Mouse (Mus musculus) liver, embryonic 14.5 days (tissue): ENCODE data around the gene Cysltr2. TPM values are rescaled to one million over a fixed set of nuclear protein-coding genes. Genes with fewer than 3 reads are reported as not detected.

Source experiments
- ATAC-seq: fragments of 200-750 bp; cut with Nextera tagmentation; 2 replicates; pipeline ENCODE4 v1.8.0; 2017; ENCODE audit warnings: moderate number of reproducible peaks, mild to moderate bottlenecking, moderate library complexity; ENCODE audit not compliant: insufficient read depth
- DNase-seq, 3 experiments: peaks; one replicate each; pipeline ENCODE4 v3.0.0-alpha.2; 2012 to 2013; ENCODE audit warnings: low read depth in 3 of 3, low spot score in 3 of 3
- H3K27ac ChIP-seq: fragments of 300-500 bp; sonication (generic); 2 replicates; pipeline ENCODE4 v1.5.1; 2014; ENCODE audit warnings: moderate library complexity, mild to moderate bottlenecking, control low read depth, inconsistent platforms
- H3K27me3 ChIP-seq: fragments of 300-500 bp; sonication (generic); 2 replicates; pipeline ENCODE4 v1.6.1; 2014; ENCODE audit warnings: mild to moderate bottlenecking, low read length, moderate library complexity; ENCODE audit not compliant: control insufficient read depth, insufficient read depth
- H3K36me3 ChIP-seq: fragments of 300-500 bp; sonication (generic); replicated peaks from 2 replicates; pipeline ENCODE4 v1.6.1; 2014; ENCODE audit warnings: low read depth; ENCODE audit not compliant: control insufficient read depth, insufficient read depth
- H3K4me1 ChIP-seq, 2 experiments: fragments of 200-500 bp in 1 of 2; fragments of 300-500 bp in 1 of 2; sonication (generic) in 1 of 2; replicated peaks; 2 replicates each; pipeline ENCODE4 v1.6.1; 2012 to 2014; ENCODE audit warnings: antibody characterized with exemption in 1 of 2, inconsistent platforms in 1 of 2, low read length in 1 of 2; ENCODE audit not compliant: control insufficient read depth in 2 of 2, insufficient read depth in 2 of 2
- H3K4me2 ChIP-seq: fragments of 300-500 bp; sonication (generic); 2 replicates; pipeline ENCODE4 v1.6.1; 2014; ENCODE audit warnings: low read depth, mild to moderate bottlenecking, control low read depth, moderate library complexity
- H3K4me3 ChIP-seq, 2 experiments: fragments of 200-500 bp in 1 of 2; fragments of 300-500 bp in 1 of 2; sonication (generic) in 1 of 2; 2 replicates each; pipeline ENCODE4 v1.5.1; 2012 to 2014; ENCODE audit warnings: low read depth in 2 of 2, low read length in 2 of 2, mild to moderate bottlenecking in 2 of 2, control low read depth in 1 of 2, inconsistent platforms in 1 of 2, moderate library complexity in 1 of 2; ENCODE audit not compliant: insufficient read depth in 1 of 2
- H3K9ac ChIP-seq: fragments of 300-500 bp; sonication (generic); replicated peaks from 2 replicates; pipeline ENCODE4 v1.6.1; 2014; ENCODE audit warnings: mild to moderate bottlenecking, control low read depth, moderate library complexity
- H3K9me3 ChIP-seq: fragments of 300-500 bp; sonication (generic); 2 replicates; pipeline ENCODE4 v1.6.1; 2016; ENCODE audit warnings: low read length, mixed read lengths; ENCODE audit not compliant: control insufficient read depth
- CTCF ChIP-seq: IDR thresholded peaks from 2 replicates; pipeline ENCODE4 v1.5.1; 2016; ENCODE audit warnings: antibody characterized with exemption, low read depth, control low read depth
- EP300 ChIP-seq: IDR thresholded peaks from 2 replicates; pipeline ENCODE4 v1.6.1; 2016; ENCODE audit warnings: antibody characterized with exemption, low read depth
- WGBS: fragments of 180-500 bp; shearing (Covaris S2); extraction: QIAGEN DNeasy Blood & Tissue Kit; methylation state at CpG from one replicate; pipeline ENCODE4 v1.1.7; 2014; ENCODE audit not compliant: insufficient replicate concordance; 5-methylcytosine and 5-hydroxymethylcytosine counted together
- polyA plus RNA-seq, 2 experiments: library from polyadenylated mRNA; depleted of rRNA in 1 of 2; stranded (reverse) in 1 of 2; unstranded in 1 of 2; fragments of >200 nt; fragmentation: Nextera tagmentation in 1 of 2; extraction: Ambion mirVana in 1 of 2; gene quantifications; 2 replicates each; pipeline versions ENCODE4 v1.2.1 to v1.2.3; 2012 to 2014

The Cysltr2 gene
- polyA plus RNA-seq, 2 experiments: 0.38 to 0.62 TPM

DNA sequence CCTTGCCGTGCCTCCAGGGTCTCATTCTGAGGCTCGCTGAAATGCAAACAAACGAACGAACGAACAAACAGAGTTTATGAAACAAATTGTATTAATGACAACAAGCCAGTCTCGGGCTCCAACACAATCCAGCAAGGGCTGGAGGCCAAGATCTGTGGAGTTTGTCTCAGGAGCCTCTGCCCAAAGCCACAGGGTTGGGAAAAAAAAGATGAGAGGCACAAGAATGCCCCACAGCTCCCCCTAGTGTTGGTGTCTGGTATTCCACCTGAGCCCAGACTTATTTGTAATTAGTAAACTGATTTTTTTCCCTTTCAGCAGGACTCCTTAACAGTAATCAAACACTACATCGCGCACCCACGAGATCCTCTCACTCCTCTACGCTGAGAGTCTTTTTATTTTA, 48.6 kb downstream of the Cysltr2 start:
- H3K36me3 ChIP-seq: no peaks in the 10 kb centered on the region
- TF ChIP-seq EP300 (no peak), CTCF (peak; percentile 81)
- no peaks in the 10 kb centered on the region for H3K27me3 ChIP-seq
- H3K9me3 ChIP-seq: no peaks in the 10 kb centered on the region
- DNase-seq: peak in 2 of 3 experiments; percentile 7 to 13
- no peaks in the 10 kb centered on the region for H3K4me1 ChIP-seq
- no peak overlapping the region for H3K4me2 ChIP-seq
- ATAC-seq: no peak
- H3K4me3 ChIP-seq: no peak overlapping the region
- no peak overlapping the region for H3K9ac ChIP-seq
- no peak overlapping the region for H3K27ac ChIP-seq
- 42% methylated on average over 10 of the region's 10 CpGs for WGBS

DNA sequence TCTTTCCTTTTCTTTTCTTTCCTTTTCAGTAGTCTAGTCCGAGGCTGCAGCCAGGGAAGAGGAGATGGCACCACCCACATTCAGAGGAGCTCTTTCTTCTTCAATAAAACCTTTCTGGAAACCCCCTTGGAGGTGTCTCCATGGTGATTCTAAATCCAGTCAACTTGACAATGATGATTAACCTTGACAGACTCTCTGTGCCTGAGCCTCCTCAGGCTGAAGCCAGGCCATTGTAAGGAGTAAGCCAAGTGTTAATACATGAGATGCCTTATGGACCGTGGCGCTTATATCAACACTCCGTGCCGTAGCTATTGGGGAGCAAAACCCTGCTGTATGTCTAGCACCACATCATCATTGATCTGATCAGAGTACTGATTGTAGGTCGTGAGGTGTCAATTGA, 50.8 kb downstream of the Cysltr2 start:
- no peak for DNase-seq
- Histone ChIP-seq H3K36me3 (no peaks in the 10 kb centered on the region), H3K4me1 (no peaks in the 10 kb centered on the region), H3K9ac (no peak overlapping the region), H3K9me3 (no peaks in the 10 kb centered on the region), H3K27me3 (no peaks in the 10 kb centered on the region), H3K27ac (no peak overlapping the region), H3K4me2 (no peak overlapping the region), H3K4me3 (no peak overlapping the region)
- TF ChIP-seq CTCF: no peak
- TF ChIP-seq EP300: no peak
- WGBS: 77% methylated on average over 6 of the region's 6 CpGs
- no peak for ATAC-seq

DNA sequence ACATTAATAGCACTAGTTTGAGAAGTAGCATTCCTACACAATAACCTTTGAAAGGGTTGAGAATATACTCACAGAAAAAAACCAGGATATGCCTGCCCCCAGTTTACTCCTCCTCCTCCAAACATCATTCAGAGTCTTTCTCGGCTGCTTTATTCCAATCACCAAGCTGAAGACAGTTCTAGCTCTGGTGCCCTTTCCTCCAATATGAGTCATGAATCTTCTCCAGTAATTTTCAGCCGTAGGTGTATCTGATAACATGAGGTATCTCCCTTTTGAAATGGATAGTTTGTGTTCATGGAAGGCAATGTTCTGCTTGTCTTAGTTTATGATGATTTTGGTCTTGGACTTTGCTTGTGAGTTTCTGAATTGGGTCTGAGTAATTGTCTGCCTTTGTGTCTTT, 62.9 kb downstream of the Cysltr2 start:
- H3K4me1 ChIP-seq: no peaks in the 10 kb centered on the region
- no peaks in the 10 kb centered on the region for H3K9me3 ChIP-seq
- no peak for DNase-seq
- 54% methylated on average over 2 of the region's 2 CpGs for WGBS
- H3K4me2 ChIP-seq: no peak overlapping the region
- no peak overlapping the region for H3K27ac ChIP-seq
- TF ChIP-seq EP300 (no peak), CTCF (no peak)
- no peaks in the 10 kb centered on the region for H3K36me3 ChIP-seq
- no peak overlapping the region for H3K9ac ChIP-seq
- H3K27me3 ChIP-seq: no peaks in the 10 kb centered on the region
- H3K4me3 ChIP-seq: no peak overlapping the region
- no peak for ATAC-seq

DNA sequence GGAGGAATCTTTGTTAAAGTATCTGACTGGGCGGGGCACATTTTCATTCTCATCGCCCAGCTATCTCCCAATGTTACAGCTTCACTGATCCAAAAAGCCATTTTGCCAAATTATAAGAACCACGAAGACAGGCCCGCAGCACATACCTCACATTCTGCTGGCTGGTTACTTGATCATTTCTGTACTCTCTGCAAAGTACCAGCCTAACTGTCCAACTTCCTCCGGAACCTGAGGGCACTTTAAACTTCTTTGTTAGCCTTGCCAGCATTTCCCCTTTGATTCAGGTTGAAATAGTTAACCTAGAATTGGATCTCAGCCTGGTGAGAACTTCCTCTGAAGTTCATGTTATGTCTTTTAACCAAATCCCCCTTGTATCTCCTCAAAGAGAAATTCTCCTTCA, 63.8 kb downstream of the Cysltr2 start:
- no peak overlapping the region for H3K27ac ChIP-seq
- ATAC-seq (no peak), DNase-seq (no peak)
- no peaks in the 10 kb centered on the region for H3K27me3 ChIP-seq
- no peak overlapping the region for H3K9ac ChIP-seq
- 58% methylated on average over 5 of the region's 5 CpGs for WGBS
- TF ChIP-seq EP300 (no peak), CTCF (no peak)
- 0 out of 4 replicates have a peak, but pooled peaks cover 0 to 2% of the 10 kb centered on the region in 2 experiments for H3K4me1 ChIP-seq
- H3K4me3 ChIP-seq: no peak overlapping the region
- H3K4me2 ChIP-seq: no peak overlapping the region
- H3K9me3 ChIP-seq: no peaks in the 10 kb centered on the region
- H3K36me3 ChIP-seq: no peaks in the 10 kb centered on the region

DNA sequence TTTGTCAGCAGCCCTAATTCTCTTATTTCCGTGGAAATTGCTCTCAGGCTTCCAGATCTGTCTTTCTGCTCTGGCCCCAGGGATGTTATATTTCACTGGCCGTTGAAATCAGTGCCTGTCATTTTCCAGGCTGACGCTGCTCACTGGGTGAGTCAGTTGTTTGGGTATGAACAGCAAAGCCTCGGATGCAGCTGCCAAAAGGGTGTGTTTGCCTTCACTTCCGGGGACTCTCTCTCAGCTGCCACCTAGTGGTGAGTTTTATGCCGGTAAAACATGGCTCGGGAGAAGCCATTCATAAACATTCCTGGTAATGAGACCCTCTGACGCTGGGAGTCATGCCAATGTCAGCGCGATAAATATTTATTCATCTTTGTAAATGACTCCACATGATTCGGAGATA, 65.5 kb downstream of the Cysltr2 start:
- Histone ChIP-seq H3K4me3 (no peak overlapping the region), H3K9ac (no peak overlapping the region), H3K36me3 (no peaks in the 10 kb centered on the region), H3K9me3 (no peaks in the 10 kb centered on the region), H3K27me3 (no peaks in the 10 kb centered on the region), H3K4me1 (0 out of 4 replicates have a peak, but pooled peaks cover 0 to 2% of the 10 kb centered on the region in 2 experiments), H3K4me2 (peak overlapping the region; percentile 26; the same call in 1 of the 2 replicates), H3K27ac (no peak overlapping the region)
- TF ChIP-seq EP300 (no peak), CTCF (peak; percentile 80)
- DNase-seq (peak; percentile 7 to 17 (median 14)), ATAC-seq (no peak)
- 13% methylated on average over 11 of the region's 11 CpGs for WGBS
